Mouse (Mus musculus): ENCODE measurements around the gene Man1b1.

- TF ChIP-seq TAL1 (IDR thresholded peaks at IDR 0.05; ENCODE audit: low read length) (no peak), GATA1 (IDR thresholded peaks at IDR 0.05; ENCODE audit: low read length) (no peak)
These were observed 39.3 kb upstream of the Man1b1 start for GRCm38 (mm10) chr2:25292856-25293255.
